Mouse (Mus musculus) gastrocnemius, adult 8-10 months (tissue): ENCODE measurements around the gene Uts2r. TPM values are rescaled to one million over a fixed set of nuclear protein-coding genes. Genes with fewer than 3 reads are reported as not detected.

Experiments used
- DNase-seq, 2 experiments: peaks; one replicate each; pipeline ENCODE4 v3.0.0; 2022; ENCODE audit warnings: low spot score in 2 of 2
- total RNA-seq, 4 experiments: library from RNA; stranded (reverse); gene quantifications; 2 replicates each; pipeline ENCODE4 v1.2.4; 2022

Uts2r gene
- total RNA-seq, 4 experiments from 2014 or later: 1.1 to 1.5 (median 1.3) TPM

GRCm38 (mm10) chr11:121160636-121161346, 720 bp downstream of the Uts2r start:
- DNase-seq: peak; percentile 72 to 85

- DNase-seq: no peak
Measured at GRCm38 (mm10) chr11:121163751-121164150, 3.7 kb downstream of the Uts2r start.

GRCm38 (mm10) chr11:121173203-121173602, 13.1 kb downstream of the Uts2r start:
- peak in 1 of 2 experiments; percentile 14 for DNase-seq

GRCm38 (mm10) chr11:121174234-121174633, 14.2 kb downstream of the Uts2r start:
- no peak for DNase-seq

DNA sequence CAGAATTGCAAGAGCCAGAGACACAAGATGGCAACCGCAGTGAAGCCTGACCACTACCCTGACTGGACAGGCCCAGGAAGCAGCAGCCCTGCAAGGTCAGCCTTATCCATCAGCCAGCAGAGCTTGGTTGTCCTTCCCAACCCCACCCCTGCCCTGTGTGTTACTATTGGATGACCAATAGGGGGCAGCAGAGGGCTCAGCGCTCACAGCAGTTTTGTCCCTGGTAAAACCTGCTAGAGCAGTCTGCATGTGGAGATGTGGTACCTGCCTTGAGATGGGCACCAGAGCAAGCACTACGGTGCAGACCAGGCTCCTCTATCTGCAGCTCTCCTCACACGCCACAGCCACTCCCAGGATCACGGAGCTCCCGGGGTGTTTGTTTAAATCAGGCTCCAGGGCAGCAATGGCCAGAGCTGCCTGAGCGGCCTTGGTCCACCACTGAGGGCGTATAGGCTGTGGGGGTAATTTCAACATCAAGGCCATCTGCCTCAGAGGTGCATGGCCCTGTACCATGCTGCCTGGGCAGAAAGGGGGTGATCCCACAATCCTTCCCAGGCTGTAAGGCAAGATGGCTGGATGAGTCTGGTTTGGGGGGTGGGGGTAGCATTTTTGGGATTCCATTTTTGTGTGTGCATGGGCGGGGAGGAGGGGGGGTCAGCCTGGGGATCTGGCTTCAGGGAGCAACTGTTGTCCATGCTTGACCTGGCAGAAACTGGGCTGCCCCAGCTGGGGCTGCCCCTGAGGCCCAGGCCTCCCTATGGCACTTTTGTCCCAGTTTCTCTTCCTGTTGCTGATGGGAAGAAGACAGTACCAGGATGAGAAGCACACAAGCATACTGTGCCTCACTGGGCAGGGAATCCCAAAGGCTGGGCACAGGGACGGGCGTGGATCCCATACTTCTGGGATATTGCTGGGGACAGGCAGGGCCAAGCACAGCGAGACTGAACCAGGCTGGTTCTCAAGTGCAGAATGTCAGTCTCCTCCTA, 16.5 kb downstream of the Uts2r start:
- DNase-seq: no peak

DNA sequence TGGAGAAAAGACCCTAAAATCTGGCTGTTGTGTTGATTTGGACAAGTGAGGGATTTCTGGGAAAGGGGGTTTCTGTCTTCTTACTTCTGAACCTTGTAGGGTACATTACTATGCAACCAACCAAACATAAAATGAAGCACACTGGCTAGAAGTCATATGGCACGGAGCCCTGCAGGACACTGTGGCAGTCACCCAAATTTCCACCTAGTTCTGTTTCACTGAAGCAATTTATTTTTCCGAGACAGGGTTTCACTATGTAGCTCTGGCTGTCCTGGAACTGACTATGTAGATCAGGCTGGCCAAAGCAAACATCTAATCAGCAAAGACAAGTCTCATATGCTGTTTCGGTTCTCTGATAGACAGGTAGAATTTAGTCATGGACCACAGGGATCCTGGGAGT, 29.6 kb downstream of the Uts2r start:
- DNase-seq: peak; percentile 29 to 40

DNA sequence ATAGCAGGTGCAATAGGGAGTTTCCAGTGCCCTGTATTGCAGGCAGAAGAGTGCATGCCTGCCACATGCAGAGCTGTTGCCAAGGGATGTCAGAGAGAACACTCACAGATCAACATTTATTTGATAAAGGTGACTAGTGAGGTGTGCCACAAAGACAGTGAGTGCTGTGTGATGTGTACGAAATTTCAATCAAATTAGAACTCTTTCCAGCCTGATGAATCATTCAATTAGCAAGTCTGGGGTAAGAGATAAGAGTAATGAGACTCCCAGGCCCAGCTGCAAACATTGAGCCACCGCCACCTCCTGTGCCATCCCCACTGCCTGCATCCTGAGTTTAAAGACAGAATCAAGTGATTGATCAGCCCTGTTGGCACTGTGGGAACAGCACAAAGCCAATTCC, 32.7 kb downstream of the Uts2r start:
- no peak for DNase-seq

GRCm38 (mm10) chr11:121193415-121193814, 33.3 kb downstream of the Uts2r start:
- no peak for DNase-seq

DNA sequence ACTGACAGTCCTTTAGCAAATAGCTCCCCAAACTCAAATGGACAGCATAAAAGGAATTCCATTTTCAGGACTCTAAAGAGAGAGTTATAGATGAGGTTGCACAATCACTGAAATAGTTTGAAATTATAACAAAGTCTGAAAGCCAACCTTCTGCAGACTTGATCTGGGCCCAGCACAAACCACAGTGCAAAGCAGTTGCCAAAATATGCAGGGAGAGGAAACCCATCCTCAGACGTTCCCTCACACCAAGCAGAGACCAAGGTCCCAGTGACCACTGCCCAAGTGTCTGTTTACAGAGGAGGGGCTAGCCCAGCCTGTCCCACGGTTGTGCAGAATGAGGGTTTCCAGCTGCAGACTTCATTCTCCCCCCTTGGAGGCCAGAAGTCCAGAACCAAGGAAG, 38.6 kb downstream of the Uts2r start:
- no peak for DNase-seq

DNA sequence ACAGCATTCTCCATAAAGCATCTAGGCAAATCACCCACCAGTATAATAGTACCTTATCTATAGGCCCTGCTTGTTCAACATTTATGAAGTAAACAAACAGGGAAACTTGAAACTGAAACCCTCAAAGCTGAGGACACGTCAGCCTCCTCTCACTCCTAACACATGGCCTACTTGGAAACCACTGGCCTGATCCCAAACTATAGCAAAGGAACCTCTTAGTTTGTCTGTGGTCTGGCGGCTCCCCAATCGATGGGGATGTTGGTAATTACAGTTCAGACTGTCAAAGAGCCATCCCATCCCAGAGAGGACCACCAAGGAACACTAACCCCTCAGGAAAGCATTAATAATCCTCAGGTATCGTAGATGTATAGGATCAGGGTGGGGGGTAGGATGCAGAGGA, 39.8 kb downstream of the Uts2r start:
- DNase-seq: no peak

DNA sequence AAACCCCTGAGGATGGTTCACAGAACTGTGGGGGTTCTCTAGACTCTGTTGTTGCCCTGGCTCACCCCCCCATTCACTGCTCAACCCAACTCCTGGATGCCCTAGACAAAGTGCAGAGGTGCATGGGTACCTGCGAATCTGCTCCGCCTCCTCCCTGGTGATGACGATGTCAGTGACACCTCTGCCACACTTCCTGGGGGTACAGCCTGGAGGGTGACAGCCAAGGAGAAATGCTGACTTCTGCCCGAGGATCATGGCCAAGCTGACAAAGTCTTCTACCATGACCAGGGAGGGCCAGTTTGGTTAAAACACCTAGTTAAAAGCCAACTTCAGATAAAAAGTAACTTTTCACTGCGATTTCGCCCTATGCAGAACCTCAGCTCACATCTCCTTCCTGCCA, 40.7 kb downstream of the Uts2r start:
- no peak for DNase-seq

DNA sequence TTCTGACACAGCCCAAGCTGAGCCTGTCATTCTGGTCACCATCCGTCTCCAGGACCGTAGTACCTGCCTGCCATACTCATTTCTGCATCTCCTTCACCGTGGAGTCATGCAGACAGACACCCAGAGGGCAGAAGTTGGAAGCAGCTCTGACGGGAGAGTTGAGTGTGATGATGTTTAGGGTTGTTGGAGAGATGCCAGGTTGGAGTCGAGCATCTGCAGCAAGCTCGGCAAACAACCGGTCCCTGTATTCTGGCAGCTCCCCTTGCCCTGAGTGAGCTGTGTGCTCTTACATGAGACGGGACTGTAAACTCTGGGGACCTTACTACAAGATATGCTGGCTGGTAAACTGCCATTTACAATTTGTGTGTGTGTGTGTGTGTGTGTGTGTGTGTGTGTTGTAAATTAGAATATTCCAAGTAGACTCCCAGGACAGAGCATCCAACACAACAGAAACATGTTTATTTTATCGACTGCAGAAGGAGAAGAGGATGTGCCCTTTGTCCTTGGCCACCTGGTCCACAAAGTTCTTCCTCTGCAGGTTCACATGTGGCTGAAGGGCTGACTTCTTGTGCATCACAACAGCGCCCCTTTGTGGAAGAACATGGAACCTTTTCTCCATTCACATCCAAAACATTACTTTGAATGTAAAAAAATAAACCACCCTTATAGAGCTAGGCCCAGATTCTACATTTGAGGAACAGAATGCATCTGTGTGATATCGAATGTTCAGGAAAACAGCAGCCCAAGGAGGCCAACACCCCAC, 41.5 kb downstream of the Uts2r start:
- DNase-seq: no peak

GRCm38 (mm10) chr11:121203859-121204160, 43.7 kb downstream of the Uts2r start:
- DNase-seq: no peak

DNA sequence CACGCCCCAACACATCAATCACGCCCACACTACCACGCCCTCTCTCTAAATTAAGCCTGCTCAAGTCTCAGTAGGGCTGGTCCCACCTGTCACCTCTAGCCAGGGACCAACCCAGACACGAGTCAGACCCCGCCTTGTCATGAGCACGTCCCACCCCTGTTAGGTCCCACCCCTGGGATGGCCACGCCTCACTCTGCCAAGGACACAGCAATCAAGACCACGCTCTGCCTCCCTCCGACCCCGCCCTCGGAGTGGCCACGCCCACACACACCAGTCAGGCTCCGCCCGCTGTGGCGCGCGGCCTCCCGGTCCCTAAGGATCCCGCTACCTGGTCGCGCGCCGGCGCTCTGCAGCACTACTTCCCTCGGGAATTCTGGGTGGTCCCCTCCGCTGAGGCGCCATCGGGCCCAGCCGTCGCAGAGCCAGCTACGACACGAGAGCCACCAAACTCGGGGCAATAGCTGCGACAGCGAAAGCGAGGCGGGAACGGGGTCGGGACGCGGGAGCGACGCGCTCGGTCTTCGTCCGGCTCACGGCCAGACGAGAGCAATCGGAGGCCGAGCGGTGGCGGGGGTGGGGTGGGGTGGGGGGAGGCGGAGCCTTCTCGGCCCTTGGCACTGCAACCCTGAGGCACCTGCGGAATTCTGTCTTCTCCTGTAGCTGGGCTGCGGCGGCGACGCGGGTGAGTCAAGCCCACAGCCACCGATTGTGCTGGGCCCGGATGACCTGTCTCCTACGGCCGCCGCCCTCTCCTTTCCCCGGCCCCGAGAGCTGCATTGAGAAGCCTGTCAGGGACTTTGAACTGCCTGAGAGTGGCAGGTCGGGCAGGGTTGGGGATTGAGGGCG, 44.3 kb downstream of the Uts2r start, which contains the start of the genes Hexdc and Ogfod3:
TSS of gene Hexdc (plus strand) at position 273 of the 846 bp plus-strand sequence.
TSS of gene Ogfod3 (minus strand) at position 551 of the 846 bp plus-strand sequence.
- peak; percentile 87 to 93 for DNase-seq

Other genes starting within 250 kb of the Uts2r start
- gene Ccdc57, start 227.4 kb upstream of the Uts2r start, total RNA-seq: 1 to 10 TPM; 2.3 to 5.4 (median 3.6) TPM
- gene Slc16a3, start 211.8 kb upstream of the Uts2r start, total RNA-seq: 100 to 1,000 TPM; 268 to 367 (median 304) TPM
- 10 to 100 TPM; 50.9 to 64.8 (median 53.1) TPM for gene Csnk1d, start 168.9 kb upstream of the Uts2r start, total RNA-seq
- not detected for gene Cd7, start 120.9 kb upstream of the Uts2r start, total RNA-seq
- not detected for gene Sectm1b, start 96.7 kb upstream of the Uts2r start, total RNA-seq
- gene Sectm1a, start 79.1 kb upstream of the Uts2r start, total RNA-seq: not detected
- gene Tex19.2, start 41.6 kb upstream of the Uts2r start, total RNA-seq: not detected
- gene Tex19.1, start 14.1 kb upstream of the Uts2r start, total RNA-seq: not detected
- 1 to 10 TPM; 7.2 to 9.4 (median 8.7) TPM for gene Hexdc, start 44.2 kb downstream of the Uts2r start, total RNA-seq
- gene Ogfod3, start 44.4 kb downstream of the Uts2r start, total RNA-seq: 10 to 100 TPM; 10.2 to 13.4 (median 10.9) TPM
- 1 to 10 TPM; 2.8 to 3.8 (median 3.6) TPM for gene Cybc1, start 69.1 kb downstream of the Uts2r start, total RNA-seq
- 100 to 1,000 TPM in 3 of 4 experiments, 10 to 100 TPM in 1; 92.0 to 138 (median 119) TPM for gene Narf, start 77.0 kb downstream of the Uts2r start, total RNA-seq
- 10 to 100 TPM; 26.8 to 32.9 (median 28.0) TPM for gene Foxk2, start 99.7 kb downstream of the Uts2r start, total RNA-seq
- 10 to 100 TPM; 14.4 to 23.0 (median 19.3) TPM for gene Wdr45b, start 194.2 kb downstream of the Uts2r start, total RNA-seq
- gene Rab40b, start 228.0 kb downstream of the Uts2r start, total RNA-seq: 10 to 100 TPM; 13.2 to 23.0 (median 18.9) TPM